Mouse (Mus musculus) lung, embryonic 14.5 days (tissue): Measurements from ENCODE around the gene Cep55. TPM values are rescaled to one million over a fixed set of nuclear protein-coding genes. Genes with fewer than 3 reads are reported as not detected.

Experiments used
- ATAC-seq: fragments of 200-750 bp; cut with Nextera tagmentation; 2 replicates; pipeline ENCODE4 v1.8.0; 2017; ENCODE audit warnings: mild to moderate bottlenecking, moderate TSS enrichment, moderate library complexity; ENCODE audit not compliant: insufficient read depth
- DNase-seq: peaks from one replicate; pipeline ENCODE4 v3.0.0-alpha.2; 2015
- H3K27ac ChIP-seq: fragments of 300-500 bp; sonication (generic); 2 replicates; pipeline ENCODE4 v1.5.1; 2014; ENCODE audit warnings: low read depth, mild to moderate bottlenecking, moderate library complexity
- H3K27me3 ChIP-seq: fragments of 300-500 bp; sonication (generic); 2 replicates; pipeline ENCODE4 v1.6.1; 2014; ENCODE audit warnings: low read length, control low read depth; ENCODE audit not compliant: insufficient read depth
- H3K36me3 ChIP-seq: fragments of 300-500 bp; sonication (generic); 2 replicates; pipeline ENCODE4 v1.6.1; 2014; ENCODE audit warnings: control low read depth; ENCODE audit not compliant: insufficient read depth
- H3K4me1 ChIP-seq: fragments of 300-500 bp; sonication (generic); 2 replicates; pipeline ENCODE4 v1.6.1; 2014; ENCODE audit warnings: antibody characterized with exemption, control low read depth; ENCODE audit not compliant: insufficient read depth
- H3K4me2 ChIP-seq: fragments of 300-500 bp; sonication (generic); 2 replicates; pipeline ENCODE4 v1.6.1; 2014; ENCODE audit warnings: mild to moderate bottlenecking
- H3K4me3 ChIP-seq: fragments of 300-500 bp; sonication (generic); 2 replicates; pipeline ENCODE4 v1.5.1; 2014; ENCODE audit warnings: low read depth, low read length
- H3K9ac ChIP-seq: fragments of 300-500 bp; sonication (generic); 2 replicates; pipeline ENCODE4 v1.6.1; 2014
- H3K9me3 ChIP-seq: fragments of 300-500 bp; sonication (generic); 2 replicates; pipeline ENCODE4 v1.6.1; 2016; ENCODE audit warnings: low read depth, low read length, control low read depth
- CTCF ChIP-seq: IDR thresholded peaks from 2 replicates; pipeline ENCODE4 v1.5.1; 2016; ENCODE audit warnings: antibody characterized with exemption, low read depth
- WGBS: fragments of 180-500 bp; shearing (Covaris S2); extraction: QIAGEN DNeasy Blood & Tissue Kit; methylation state at CpG from one replicate; pipeline ENCODE4 v1.1.7; 2014; 5-methylcytosine and 5-hydroxymethylcytosine counted together
- polyA plus RNA-seq: library from polyadenylated mRNA; unstranded; fragments of >200 nt; fragmentation: Nextera tagmentation; extraction: Ambion mirVana; gene quantifications from 2 replicates; pipeline ENCODE4 v1.2.1, GENCODE M21; 2014

Gene Cep55
- polyA plus RNA-seq, 1 experiment from 2014 or later, result 47.7 TPM

- peak; percentile 70 for ATAC-seq
- H3K9me3 ChIP-seq, result no peaks in the 10 kb centered on the region
- no peaks in the 10 kb centered on the region for H3K27me3 ChIP-seq
- 23% methylated on average over 8 of the region's 9 CpGs for WGBS
- H3K27ac ChIP-seq, result peak overlapping the region; percentile 94
- H3K9ac ChIP-seq, result no peak overlapping the region
- TF ChIP-seq CTCF, result no peak
- peaks cover 50% of the 10 kb centered on the region for H3K4me1 ChIP-seq
- DNase-seq, result peak; percentile 85
- H3K36me3 ChIP-seq, result peaks cover 11% of the 10 kb centered on the region; the same call in 1 of the 2 replicates
- peak overlapping the region; percentile 29 for H3K4me2 ChIP-seq
- H3K4me3 ChIP-seq, result no peak overlapping the region
Observed at GRCm38 (mm10) chr19:38025254-38026041, 29.4 kb upstream of the Cep55 start.

GRCm38 (mm10) chr19:38026211-38026624, 28.6 kb upstream of the Cep55 start:
- 34% methylated on average over 8 of the region's 8 CpGs for WGBS
- Histone ChIP-seq H3K9me3 (no peaks in the 10 kb centered on the region), H3K4me1 (peaks cover 50% of the 10 kb centered on the region), H3K27me3 (no peaks in the 10 kb centered on the region), H3K9ac (no peak overlapping the region), H3K27ac (peak overlapping the region; percentile 94), H3K36me3 (0 out of 2 replicates have a peak, but pooled peaks cover 7% of the 10 kb centered on the region), H3K4me2 (peak overlapping the region; percentile 25), H3K4me3 (no peak overlapping the region)
- ATAC-seq (no peak), DNase-seq (peak; percentile 36)
- TF ChIP-seq CTCF, result no peak

GRCm38 (mm10) chr19:38027389-38027788, 27.4 kb upstream of the Cep55 start:
- H3K27me3 ChIP-seq, result no peaks in the 10 kb centered on the region
- WGBS, result 62% methylated on average over 6 of the region's 6 CpGs
- H3K4me2 ChIP-seq, result peak overlapping the region; percentile 38
- H3K9me3 ChIP-seq, result no peaks in the 10 kb centered on the region
- peak overlapping the region; percentile 94 for H3K27ac ChIP-seq
- DNase-seq, result no peak
- TF ChIP-seq CTCF, result no peak
- H3K9ac ChIP-seq, result no peak overlapping the region
- peaks cover 50% of the 10 kb centered on the region for H3K4me1 ChIP-seq
- 0 out of 2 replicates have a peak, but pooled peaks cover 5% of the 10 kb centered on the region for H3K36me3 ChIP-seq
- H3K4me3 ChIP-seq, result no peak overlapping the region
- no peak for ATAC-seq

GRCm38 (mm10) chr19:38027881-38028521, 26.8 kb upstream of the Cep55 start:
- Histone ChIP-seq H3K27ac (peak overlapping the region; percentile 94), H3K9me3 (no peaks in the 10 kb centered on the region), H3K27me3 (no peaks in the 10 kb centered on the region), H3K4me1 (peaks cover 50% of the 10 kb centered on the region), H3K4me2 (peak overlapping the region; percentile 38), H3K36me3 (0 out of 2 replicates have a peak, but pooled peaks cover 5% of the 10 kb centered on the region), H3K4me3 (no peak overlapping the region), H3K9ac (no peak overlapping the region)
- ATAC-seq (peak; percentile 6), DNase-seq (peak; percentile 83)
- TF ChIP-seq CTCF, result no peak
- WGBS, result 27% methylated on average over 10 of the region's 10 CpGs

- peak overlapping the region; percentile 6; the same call in 1 of the 2 replicates for H3K4me3 ChIP-seq
- peak overlapping the region; percentile 44 for H3K4me2 ChIP-seq
- peaks cover 50% of the 10 kb centered on the region for H3K4me1 ChIP-seq
- no peaks in the 10 kb centered on the region for H3K9me3 ChIP-seq
- TF ChIP-seq CTCF, result no peak
- H3K27me3 ChIP-seq, result no peaks in the 10 kb centered on the region
- peak overlapping the region; percentile 94 for H3K27ac ChIP-seq
- peak; percentile 92 for DNase-seq
- WGBS, result 36% methylated on average over 3 of the region's 3 CpGs
- H3K36me3 ChIP-seq, result no peaks in the 10 kb centered on the region
- ATAC-seq, result peak; percentile 76
- no peak overlapping the region for H3K9ac ChIP-seq
Observed at GRCm38 (mm10) chr19:38029292-38029691, 25.5 kb upstream of the Cep55 start.

- H3K27me3 ChIP-seq, result no peaks in the 10 kb centered on the region
- H3K27ac ChIP-seq, result peak overlapping the region; percentile 94
- WGBS, result 38% methylated on average over 3 of the region's 3 CpGs
- no peaks in the 10 kb centered on the region for H3K36me3 ChIP-seq
- peak; percentile 48 for DNase-seq
- H3K9me3 ChIP-seq, result no peaks in the 10 kb centered on the region
- ATAC-seq, result peak; percentile 1; the same call in 1 of the 2 replicates
- H3K9ac ChIP-seq, result 0 out of 2 replicates have a peak overlapping the region, but pooled peaks have one; percentile 1
- TF ChIP-seq CTCF, result no peak
- H3K4me3 ChIP-seq, result peak overlapping the region; percentile 6
- H3K4me2 ChIP-seq, result peak overlapping the region; percentile 44
- peaks cover 47% of the 10 kb centered on the region for H3K4me1 ChIP-seq
Observed at GRCm38 (mm10) chr19:38029871-38030270, 24.9 kb upstream of the Cep55 start.

- H3K27me3 ChIP-seq, result no peaks in the 10 kb centered on the region
- H3K4me2 ChIP-seq, result peak overlapping the region; percentile 44
- DNase-seq (peak; percentile 77), ATAC-seq (peak; percentile 45; the same call in 1 of the 2 replicates)
- no peaks in the 10 kb centered on the region for H3K9me3 ChIP-seq
- H3K9ac ChIP-seq, result no peak overlapping the region
- H3K4me3 ChIP-seq, result peak overlapping the region; percentile 6
- H3K36me3 ChIP-seq, result no peaks in the 10 kb centered on the region
- peak overlapping the region; percentile 94 for H3K27ac ChIP-seq
- H3K4me1 ChIP-seq, result peaks cover 43% of the 10 kb centered on the region
- under 1% methylated on average over 10 of the region's 23 CpGs for WGBS
- TF ChIP-seq CTCF, result no peak
Observed at GRCm38 (mm10) chr19:38030673-38031137, 24.1 kb upstream of the Cep55 start.
